Mouse (Mus musculus) embryonic stem cell, embryonic (primary cell): ENCODE measurements around the gene Strip1.

Experiments
- CTCF ChIA-PET, 4 experiments: fragments of 300-600 bp in 2 of 4; fragments of 350-600 bp in 2 of 4; sonication (Branson Sonifier 250); formaldehyde crosslinking; loops; one replicate each; lab custom pipeline; 2022; ENCODE audit warnings: inconsistent platforms in 2 of 4; lab: Charles Lee
- POLR2A ChIA-PET, 4 experiments: fragments of 300-600 bp in 2 of 4; fragments of 350-600 bp in 2 of 4; sonication (Branson Sonifier 250); formaldehyde crosslinking; loops; one replicate each; lab custom pipeline; 2022; ENCODE audit warnings: antibody characterized with exemption in 4 of 4, inconsistent platforms in 1 of 4; lab: Charles Lee

Gene Strip1

DNA sequence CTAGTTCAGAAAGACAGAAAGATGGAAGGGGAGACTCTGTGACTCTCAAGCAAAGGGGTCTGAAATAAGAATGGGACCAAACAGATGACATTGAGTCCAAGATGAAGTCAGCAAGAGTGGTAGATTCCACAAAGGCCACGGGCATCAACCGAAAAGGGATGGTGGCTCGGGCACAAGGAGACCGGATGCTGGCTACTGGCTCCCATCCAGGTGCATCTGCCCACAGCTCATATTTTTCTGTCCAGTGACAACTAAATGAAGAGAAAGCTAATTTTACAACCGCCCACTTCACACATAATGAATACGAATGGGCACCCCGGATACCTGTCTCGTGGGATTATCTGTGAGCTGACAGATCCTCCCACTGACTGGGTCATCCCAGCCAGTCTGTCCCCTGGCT is 24.3 kb downstream of the Strip1 start:
- CTCF ChIA-PET: interaction anchor here in 2 of 4 experiments (0.8 to 1.9 kb wide), 6 partner anchors 9 to 544 kb away, joined by 3 to 6 read pairs (median 3); partner anchors contain the start of gene Gstm7 (in 1 of the 2)
- POLR2A ChIA-PET: no interaction called here

DNA sequence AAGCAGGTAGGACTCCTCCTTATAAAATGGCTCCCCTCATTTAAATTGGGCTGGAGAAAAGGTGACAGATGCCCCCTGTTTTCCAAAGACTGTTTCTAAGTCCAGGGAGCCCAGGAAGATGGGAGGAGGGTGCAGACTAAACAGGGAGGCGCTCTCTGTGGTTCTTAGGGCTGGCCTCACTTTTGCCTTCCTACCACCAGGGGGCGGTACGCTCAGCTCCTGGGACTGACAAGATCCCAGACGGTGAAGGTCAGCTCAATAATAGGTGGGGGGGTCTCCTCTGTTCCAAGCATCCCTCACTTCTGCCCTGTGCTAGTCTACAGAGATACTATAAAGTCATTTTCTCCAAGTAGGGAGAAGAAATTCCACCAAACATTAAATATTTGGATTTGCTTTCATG is 26.2 kb downstream of the Strip1 start:
- POLR2A ChIA-PET: interaction anchor here in 2 of 4 experiments (0.7 to 1.1 kb wide), 2 partner anchors 11 to 106 kb away, joined by 3 read pairs; no protein-coding TSS in a partner anchor
- CTCF ChIA-PET: interaction anchor here in 3 of 4 experiments (0.6 to 3.3 kb wide), 29 partner anchors 9 to 1653 kb away, joined by 3 to 17 read pairs (median 4); partner anchors contain the start of genes Alx3 (in 1 of the 3) and Slc6a17 (in 1 of the 3)

DNA sequence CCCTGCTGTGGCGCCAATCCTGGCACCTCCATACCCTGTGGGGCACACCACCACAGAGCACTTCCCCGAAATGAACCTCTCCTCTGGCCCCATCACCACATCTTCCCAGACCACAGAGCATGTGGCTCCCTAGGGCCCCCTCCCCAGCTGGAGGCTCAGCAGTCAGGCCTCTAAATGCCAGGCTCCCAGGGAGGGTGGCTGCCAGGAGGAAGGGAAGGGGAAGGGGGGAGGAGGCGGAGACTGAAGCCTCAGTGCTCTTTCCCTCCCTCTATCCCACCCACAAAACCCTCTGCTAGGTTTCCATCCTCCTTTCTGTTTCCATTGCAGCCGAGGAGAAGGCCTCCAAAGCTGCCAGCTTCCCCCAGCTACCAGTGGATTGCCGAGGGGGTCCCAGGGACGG is 31.4 kb downstream of the Strip1 start:
- POLR2A ChIA-PET: interaction anchor here in 2 of 4 experiments (0.8 to 1.7 kb wide), 4 partner anchors 13 to 31 kb away, joined by 3 to 4 read pairs (median 4); partner anchors contain the start of genes Gm10961 (in 1 of the 2) and Strip1 (in 1 of the 2)
- CTCF ChIA-PET: interaction anchor here in 2 of 4 experiments (0.6 to 1.4 kb wide), 3 partner anchors 13 to 306 kb away, joined by 3 to 7 read pairs (median 3); no protein-coding TSS in a partner anchor

DNA sequence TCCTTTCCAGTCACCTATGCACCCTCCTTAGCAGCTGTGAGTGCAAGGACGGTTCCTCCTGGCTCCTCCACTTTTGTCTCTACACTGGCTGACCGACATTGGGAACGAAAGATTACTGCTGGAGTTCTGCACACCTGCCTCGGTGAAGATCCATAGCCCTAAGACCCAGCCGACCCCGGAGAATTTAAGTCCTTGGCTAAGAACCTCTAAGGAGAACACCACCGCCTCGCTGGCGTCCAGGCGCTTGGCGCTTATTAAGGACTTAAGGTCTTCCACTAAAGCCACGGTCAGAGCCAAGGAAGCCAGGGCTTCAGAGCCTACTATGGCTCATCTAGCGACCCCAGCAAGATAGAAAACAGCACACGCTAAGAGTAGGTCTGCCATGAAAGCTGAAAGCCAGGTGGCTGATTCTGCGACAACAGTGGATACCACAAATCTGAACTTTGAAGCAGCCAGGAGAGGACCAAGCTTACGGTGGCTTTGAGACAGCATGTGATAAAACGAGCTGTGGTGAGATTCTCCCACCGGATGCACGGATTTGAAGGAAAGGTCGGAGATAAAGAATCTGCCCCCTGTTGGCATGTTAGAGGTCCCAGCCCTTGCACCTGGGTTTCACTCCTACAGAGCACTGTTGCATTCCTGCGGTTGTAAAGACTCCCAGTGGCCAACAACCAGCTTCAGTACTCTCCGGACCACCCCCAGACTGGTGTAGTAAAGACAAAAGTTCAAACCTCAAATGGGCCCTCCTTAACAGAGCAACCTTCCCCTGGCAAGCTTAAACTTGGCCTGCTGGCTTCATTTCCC is 33.7 kb downstream of the Strip1 start:
- ChIA-PET POLR2A (interaction anchor here in 1 of 4 experiments (0.5 to 1.9 kb wide), 7 partner anchors 8 to 182 kb away, joined by 3 to 6 read pairs (median 4); no protein-coding TSS in a partner anchor), CTCF (interaction anchor here in 3 of 4 experiments (0.6 to 1.8 kb wide), 5 partner anchors 9 to 189 kb away, joined by 3 to 11 read pairs (median 4); no protein-coding TSS in a partner anchor)

DNA sequence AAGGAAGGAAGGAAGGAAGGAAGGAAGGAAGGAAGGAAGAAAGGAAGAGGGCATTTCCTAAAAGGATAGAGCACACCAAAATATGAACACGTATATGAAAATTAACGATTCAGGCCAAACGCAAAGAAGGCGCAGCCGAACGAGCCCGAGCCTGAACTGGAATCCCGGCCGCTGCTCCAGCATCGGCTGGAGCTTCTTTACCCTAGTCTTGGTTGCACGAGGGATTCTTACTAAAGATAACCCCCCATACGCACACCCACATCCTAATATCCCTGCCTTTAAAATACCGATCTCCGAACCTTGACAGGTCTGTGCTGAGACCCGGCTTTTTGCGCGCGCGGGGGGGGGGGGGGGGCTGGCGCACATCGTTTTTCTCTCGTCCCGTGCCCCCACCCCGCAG is 34.4 kb downstream of the Strip1 start:
- POLR2A ChIA-PET: interaction anchor here in 2 of 4 experiments (0.6 to 1.9 kb wide), 6 partner anchors 9 to 1786 kb away, joined by 3 to 8 read pairs (median 4); no protein-coding TSS in a partner anchor
- CTCF ChIA-PET: interaction anchor here in 1 of 4 experiments (0.6 to 1.8 kb wide), 4 partner anchors 8 to 189 kb away, joined by 3 to 6 read pairs (median 4); no protein-coding TSS in a partner anchor

DNA sequence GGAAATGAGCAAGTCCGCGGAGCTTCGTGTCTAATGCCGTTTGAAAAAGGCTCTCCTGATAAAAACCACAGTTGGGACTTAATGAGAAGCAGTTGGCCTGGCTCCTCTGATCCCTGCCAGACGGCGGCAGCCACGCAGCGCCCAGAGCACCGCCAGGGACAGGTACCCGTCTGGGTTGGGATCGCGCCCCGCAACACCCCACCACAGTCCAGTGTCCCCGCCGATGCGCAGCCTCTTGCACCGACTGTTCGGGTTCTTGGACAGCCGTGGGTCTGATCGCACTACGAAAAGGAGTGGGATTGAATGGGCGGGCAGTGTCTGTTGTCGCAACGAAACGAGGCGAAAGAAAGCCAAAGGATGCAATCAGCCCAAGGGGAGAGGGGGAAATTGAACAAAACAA is 34.9 kb downstream of the Strip1 start:
- CTCF ChIA-PET: interaction anchor here in 1 of 4 experiments (1.4 to 1.8 kb wide), 2 partner anchors 9 to 16 kb away, joined by 3 to 4 read pairs; no protein-coding TSS in a partner anchor
- POLR2A ChIA-PET: interaction anchor here in 1 of 4 experiments (0.8 kb wide), 1 partner anchor 13 kb away, joined by 3 read pairs; no protein-coding TSS in a partner anchor

DNA sequence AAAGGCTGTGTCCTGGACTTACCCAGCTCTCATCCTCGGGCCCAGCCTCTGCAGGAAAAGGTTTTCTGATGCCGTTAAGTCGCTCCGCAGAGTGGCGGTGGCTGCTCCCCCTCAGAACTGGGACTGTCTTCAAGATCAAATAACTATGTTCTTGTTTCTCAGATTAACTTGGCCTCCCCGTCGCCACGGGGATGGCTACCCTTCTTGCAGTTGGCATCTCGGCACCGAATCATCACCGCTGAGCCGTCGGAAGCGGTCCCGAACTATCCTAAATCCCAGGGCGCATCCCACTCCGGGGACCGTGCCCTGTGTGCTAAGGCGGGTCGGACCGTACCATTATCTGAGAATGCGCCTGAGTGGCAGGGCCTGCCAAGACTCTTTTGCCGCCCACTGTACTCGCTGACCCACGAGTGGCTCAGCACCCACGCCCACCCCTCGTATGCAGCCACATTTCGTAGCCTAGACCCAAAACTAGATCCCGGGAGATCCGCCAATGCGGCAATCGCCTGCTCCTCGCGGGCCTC is 35.5 kb downstream of the Strip1 start:
- CTCF ChIA-PET: interaction anchor here in 1 of 4 experiments (1.4 kb wide), 1 partner anchor 9 kb away, joined by 3 read pairs; no protein-coding TSS in a partner anchor
- POLR2A ChIA-PET: interaction anchor here in 1 of 4 experiments (0.5 kb wide), 1 partner anchor 33 kb away, joined by 3 read pairs; no protein-coding TSS in a partner anchor

DNA sequence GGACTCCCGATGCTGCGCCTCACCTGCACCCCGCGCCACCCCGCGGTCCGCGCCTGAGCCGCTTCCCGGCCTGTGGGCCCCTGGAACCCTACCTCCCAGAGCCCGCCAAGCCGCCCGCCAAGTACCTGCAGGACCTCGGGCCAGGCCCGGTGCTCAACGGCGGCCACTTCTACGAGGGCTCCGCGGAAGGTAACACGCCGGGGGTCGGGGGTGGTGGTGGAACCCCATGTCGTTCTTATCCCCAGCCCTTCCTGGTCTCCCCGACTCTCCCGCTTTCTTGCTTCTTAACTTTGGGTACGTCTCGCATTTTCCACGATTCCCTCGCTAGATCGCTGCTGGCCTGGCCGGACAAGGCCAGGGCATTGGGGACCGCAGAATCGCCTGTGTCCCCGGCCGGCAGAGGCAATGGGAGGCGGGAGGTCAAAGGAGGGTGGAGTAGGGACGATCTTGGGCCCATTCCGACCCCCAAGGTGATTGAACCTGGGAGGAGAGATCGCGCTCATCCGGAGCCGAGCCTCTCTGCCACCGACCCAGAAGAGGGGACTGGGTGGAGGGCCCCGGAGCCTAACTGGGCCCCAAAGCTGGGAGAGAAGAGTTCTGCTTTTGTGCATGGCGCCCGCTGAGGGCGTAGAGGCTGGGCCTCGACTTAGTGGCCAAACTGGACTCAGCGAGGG is 36.1 kb downstream of the Strip1 start:
- CTCF ChIA-PET: interaction anchor here in 3 of 4 experiments (0.6 to 1.6 kb wide), 4 partner anchors 10 to 268 kb away, joined by 3 to 7 read pairs (median 4); no protein-coding TSS in a partner anchor
- POLR2A ChIA-PET: interaction anchor here in 1 of 4 experiments (0.5 to 1.7 kb wide), 3 partner anchors 12 to 675 kb away, joined by 3 to 9 read pairs (median 3); no protein-coding TSS in a partner anchor

DNA sequence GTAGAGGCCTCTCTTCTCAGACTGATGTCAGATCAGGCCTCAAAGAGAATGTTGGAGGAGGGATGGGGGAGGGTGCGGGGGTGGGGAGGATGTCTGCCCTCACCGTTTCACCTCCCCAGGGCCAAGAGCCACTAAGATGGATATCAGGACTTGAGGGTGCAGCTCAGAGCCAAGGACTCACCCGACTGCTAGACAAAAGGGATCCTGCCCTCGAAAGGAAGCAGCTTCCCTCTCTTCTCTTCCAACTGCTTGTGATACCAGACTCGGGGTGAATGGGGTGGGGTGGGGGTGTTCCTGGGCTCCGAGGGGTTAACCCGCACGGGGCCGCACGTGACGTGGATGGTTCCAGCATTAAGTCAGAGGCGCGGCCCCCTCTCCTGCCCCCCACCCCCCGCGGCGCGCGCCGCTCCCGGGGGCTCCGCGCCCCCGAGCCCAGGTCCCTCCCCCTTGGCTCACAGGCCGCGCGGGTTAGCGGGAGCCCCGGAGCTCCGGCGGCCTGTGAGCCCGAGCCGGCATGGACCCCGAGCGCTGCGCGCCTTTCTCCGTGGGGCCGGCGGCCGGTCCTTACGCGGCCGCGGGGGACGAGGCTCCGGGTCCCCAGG is 36.7 kb downstream of the Strip1 start, which contains the start of gene Alx3:
Gene Alx3, plus strand, starts transcription at position 370 of the 602 bp plus-strand sequence.
- POLR2A ChIA-PET: interaction anchor here in 3 of 4 experiments (0.6 to 1.7 kb wide), 12 partner anchors 8 to 879 kb away, joined by 3 to 9 read pairs (median 3); partner anchors contain the start of gene Lamtor5 (in 1 of the 3)
- CTCF ChIA-PET: interaction anchor here in 3 of 4 experiments (0.6 to 1.6 kb wide), 6 partner anchors 11 to 269 kb away, joined by 3 to 7 read pairs (median 4); no protein-coding TSS in a partner anchor

DNA sequence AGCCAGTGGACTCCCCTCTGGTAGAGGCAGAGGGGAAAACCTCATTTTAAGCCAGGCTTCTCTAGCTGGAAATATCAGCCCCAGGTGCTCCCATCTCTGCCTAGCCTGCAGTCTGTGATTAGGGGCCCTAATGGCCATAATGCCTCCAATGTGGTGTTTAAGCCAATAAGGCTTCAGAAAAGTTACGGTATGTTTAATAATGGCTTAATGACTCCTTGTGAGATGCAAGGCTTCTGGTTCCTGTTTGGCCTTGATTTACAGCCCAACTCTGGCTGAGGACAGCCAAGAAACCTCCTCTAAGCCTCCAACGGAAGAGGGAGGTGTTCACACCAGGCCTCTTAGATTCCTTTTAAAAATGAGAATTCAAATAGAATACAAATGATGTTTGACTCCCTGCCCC is 37.9 kb downstream of the Strip1 start:
- CTCF ChIA-PET: interaction anchor here in 3 of 4 experiments (0.5 to 1.6 kb wide), 5 partner anchors 12 to 729 kb away, joined by 3 to 16 read pairs (median 5); no protein-coding TSS in a partner anchor
- POLR2A ChIA-PET: interaction anchor here in 1 of 4 experiments (1.7 kb wide), 1 partner anchor 10 kb away, joined by 9 read pairs; no protein-coding TSS in a partner anchor

DNA sequence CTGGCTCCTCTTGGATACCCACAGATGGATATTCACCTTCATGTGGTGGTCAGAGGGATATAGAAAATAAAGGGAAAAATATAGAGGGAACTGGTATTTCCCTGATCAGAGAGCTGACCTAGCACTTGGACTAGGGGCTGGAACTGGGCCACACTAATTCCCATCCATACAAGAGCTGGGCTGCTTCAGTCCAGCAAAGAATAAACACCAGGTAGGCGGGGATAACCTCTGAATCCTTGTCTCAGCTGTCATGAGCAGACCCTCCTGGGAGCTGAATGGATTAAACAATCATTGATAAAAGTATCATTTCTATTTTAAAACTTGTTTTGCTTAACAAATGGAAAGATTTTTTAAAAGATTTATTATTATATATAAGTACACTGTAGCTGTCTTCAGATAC is 39.9 kb downstream of the Strip1 start:
- ChIA-PET CTCF (interaction anchor here in 1 of 4 experiments (0.6 kb wide), 1 partner anchor 501 kb away, joined by 3 read pairs; the partner anchor contains the start of gene Gnat2), POLR2A (interaction anchor here in 2 of 4 experiments (0.6 to 1.2 kb wide), 4 partner anchors 32 to 1655 kb away, joined by 3 to 4 read pairs (median 4); no protein-coding TSS in a partner anchor)

DNA sequence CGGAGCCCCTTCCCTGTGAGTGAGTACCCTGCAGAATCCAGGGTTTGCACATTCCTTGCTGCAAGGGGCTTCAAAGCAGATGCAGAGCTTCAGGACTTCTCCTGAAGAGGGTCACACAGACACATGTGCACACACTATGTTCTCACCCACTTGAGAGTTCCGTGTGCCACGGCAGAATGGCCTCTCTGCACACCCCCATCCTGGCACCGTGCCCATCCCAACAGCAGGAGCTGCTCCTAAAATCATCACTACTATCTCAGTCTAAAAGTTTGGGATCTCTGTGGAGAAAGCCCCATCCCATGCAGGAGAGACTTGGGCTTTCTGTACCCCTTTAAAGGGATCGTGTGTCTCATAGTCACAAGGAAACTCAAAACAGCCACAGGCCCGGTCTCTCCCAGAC is 45.0 kb downstream of the Strip1 start:
- ChIA-PET POLR2A (no interaction called here), CTCF (no interaction called here)

DNA sequence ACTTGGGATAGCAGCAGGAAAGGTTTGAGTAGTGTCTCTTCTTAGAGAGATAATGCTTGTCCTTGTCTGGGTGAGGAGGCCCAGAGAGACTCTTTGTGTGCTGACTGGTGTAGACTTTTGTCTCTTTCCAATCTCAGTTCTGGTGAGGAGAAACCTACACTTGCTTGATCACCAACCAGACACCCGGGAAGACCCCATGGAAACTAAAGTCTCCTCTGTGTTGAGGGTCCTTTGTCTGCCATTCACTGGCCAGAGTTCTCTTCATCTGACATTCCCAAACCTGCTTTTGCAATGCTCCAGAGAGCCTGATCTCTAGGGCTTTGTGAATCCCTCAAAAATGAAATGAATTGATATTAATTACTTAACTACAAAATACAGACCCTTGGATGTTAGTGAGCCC is 47.6 kb downstream of the Strip1 start:
- POLR2A ChIA-PET: interaction anchor here in 1 of 4 experiments (0.7 to 1.8 kb wide), 4 partner anchors 11 to 25 kb away, joined by 3 to 9 read pairs (median 4); partner anchors contain the start of gene Alx3
- CTCF ChIA-PET: interaction anchor here in 1 of 4 experiments (1.6 kb wide), 1 partner anchor 13 kb away, joined by 3 read pairs; no protein-coding TSS in a partner anchor

DNA sequence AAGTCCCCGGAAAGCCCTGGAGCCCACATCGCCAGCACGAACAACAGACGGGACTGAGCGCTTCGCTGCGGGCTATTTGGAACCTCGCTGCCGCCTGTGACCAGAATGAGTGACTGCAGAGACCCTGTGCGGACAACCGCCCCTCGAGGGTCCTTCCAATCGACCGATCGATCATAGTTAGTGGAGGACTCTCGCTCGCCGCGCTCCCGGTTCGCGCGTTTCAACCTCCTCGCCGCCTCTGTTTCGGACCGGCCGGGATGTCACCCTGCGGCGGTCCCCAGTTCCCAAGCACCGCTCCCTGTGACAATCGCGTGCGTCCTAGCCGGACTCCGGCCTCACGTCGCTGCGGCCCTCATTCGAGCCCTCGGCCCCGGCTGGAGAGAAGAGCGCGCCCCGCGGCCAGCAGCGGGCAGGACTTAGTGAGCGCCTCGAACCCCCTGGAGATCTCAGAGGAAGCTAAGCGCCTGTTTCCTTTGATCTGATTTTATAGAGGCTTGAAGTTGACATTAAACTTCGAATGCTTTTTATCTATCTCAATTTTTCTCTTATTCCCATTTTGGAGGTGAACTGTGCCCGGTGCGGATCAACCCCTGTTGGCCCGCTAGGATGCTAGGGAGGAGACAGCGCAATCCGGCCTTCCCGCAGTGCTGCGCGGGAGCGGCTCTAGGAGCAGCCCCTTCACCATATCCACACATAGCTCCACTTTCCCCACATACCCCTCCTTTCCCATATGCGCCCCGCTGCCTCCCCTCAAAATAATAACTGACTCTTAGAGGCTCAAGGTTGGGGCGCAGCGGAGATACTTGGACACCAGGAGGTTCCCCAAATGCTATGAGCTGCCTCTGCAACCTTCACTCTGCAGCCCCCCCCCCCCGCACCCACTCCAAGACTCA is 48.4 kb downstream of the Strip1 start:
- ChIA-PET POLR2A (interaction anchor here in 2 of 4 experiments (0.6 to 1.8 kb wide), 4 partner anchors 11 to 112 kb away, joined by 3 to 9 read pairs (median 4); partner anchors contain the start of gene Alx3 (in 1 of the 2)), CTCF (interaction anchor here in 1 of 4 experiments (1.6 kb wide), 1 partner anchor 12 kb away, joined by 3 read pairs; no protein-coding TSS in a partner anchor)

DNA sequence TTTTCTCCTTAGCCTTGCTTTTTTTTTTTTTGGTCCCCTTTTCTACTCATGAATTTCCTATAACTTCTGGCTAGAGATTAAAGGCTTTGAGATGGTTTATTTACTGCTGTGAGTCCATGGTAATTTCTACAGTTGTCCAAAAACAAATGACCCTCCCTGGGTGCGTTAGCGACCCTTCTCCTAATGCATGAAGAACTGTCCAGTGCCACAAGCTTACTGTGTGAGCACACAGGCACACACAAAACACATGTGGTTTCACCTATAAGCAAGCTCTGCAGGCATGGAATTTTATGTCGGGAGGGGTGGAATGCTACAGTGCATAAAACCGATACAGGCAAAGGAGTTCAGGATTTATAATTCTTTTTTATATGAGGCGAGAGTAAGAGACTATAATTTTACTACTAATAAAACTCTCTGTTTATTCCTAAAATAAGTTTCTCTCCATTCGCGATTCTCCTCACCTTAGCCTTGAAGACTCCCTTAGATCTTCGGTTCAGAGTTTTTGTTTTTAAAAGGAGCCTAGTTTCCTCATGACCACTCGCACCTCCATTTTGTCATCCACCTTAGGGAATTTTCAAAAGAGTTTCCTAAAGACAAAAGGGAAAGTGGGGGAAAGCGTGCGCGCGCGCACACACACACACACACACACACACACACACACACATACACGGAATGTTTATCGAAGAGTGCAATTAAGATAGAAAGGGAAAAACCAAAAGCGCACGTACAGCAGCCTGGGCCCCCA is 49.2 kb downstream of the Strip1 start:
- CTCF ChIA-PET: interaction anchor here in 2 of 4 experiments (0.8 to 1.6 kb wide), 2 partner anchors 11 to 349 kb away, joined by 3 read pairs; partner anchors contain the start of gene Gstm7 (in 1 of the 2)
- POLR2A ChIA-PET: interaction anchor here in 1 of 4 experiments (0.7 kb wide), 1 partner anchor 18 kb away, joined by 3 read pairs; no protein-coding TSS in a partner anchor
